Mouse (Mus musculus): ENCODE measurements around the gene Got1.

The Got1 gene

DNA sequence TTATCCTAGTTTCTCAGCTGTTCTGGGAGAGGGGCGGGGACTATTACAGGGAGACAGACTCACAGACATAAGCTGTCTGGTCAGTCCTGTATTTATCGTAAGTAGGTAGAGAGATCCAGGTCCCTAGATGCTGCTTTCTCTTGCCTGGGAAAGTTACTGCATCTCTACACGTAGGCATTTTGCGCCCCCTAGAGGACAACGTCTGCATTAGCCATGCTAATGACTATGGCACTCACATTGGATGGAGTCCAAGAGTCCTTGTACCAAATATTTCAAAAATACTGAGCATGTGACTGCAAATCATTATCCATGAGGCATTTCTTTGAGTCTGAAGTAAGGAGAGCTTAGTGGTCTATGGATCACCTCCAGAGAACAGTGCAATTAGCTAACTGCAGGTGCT, 45.5 kb downstream of the Got1 start:
- peak; percentile 74 for DNase-seq

- DNase-seq: no peak
These were observed 47.0 kb downstream of the Got1 start for GRCm38 (mm10) chr19:43477436-43477835.

DNA sequence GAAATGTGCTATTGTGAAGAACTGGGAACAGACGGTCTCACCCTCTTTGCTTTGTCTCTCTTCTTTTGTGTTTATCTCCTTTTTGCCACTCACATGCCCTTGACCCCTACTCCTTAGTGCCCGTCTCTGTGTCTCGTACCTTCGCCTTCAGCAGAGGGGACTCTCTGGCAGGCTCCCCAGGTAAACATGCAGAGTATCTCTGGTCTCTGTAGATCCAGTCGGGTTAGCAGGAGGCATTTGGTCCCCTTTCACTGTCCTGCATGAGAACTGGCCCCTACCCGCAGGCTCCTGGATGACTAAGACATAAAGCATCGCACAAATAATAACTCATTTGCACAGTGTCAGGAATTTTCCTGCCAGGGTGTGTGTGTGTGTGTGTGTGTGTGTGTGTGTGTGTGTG, 48.3 kb downstream of the Got1 start:
- DNase-seq: no peak

DNA sequence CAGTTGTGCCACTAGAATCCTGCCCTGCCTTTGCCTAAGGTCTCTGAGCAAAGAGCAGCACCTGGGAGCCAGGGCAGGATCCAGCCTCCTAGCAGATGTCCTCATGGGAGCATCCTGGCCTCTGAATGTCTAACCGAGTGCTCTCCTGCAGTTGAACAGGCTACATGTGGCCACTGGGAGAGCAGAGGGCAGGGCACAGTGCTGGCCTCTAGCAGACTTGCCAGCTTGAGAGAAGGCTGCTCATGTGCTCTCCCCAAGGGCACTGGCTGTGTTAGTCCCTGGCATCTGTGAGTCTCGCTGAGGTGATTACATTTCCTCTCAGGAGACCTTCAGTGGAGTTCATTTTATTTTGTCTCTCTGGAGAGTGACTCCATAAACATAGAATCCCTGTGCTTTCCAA, 48.8 kb downstream of the Got1 start:
- no peak for DNase-seq

- DNase-seq: no peak
These were observed 51.6 kb downstream of the Got1 start for GRCm38 (mm10) chr19:43472781-43473180.

DNA sequence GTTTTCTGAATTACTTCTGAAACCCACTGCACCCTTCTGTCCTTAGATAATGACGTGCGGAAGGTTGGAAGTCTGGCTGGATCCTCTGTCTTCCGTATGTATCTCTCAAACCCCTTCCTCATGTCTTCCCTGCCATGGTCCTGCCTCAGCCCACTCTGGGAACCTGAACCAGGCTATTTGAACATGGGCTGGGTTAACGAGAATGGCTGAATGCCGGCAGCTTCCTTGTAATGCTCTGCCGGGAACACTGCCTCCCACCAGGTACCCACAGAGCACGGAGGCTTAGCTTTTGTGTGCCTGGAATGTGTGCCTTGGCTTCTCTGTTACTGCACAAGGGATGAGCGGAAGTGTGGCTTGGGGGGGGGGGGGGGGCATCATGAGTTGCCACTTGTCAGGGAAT, 52.1 kb downstream of the Got1 start:
- DNase-seq: no peak

- no peak for DNase-seq
These were observed 55.1 kb downstream of the Got1 start for GRCm38 (mm10) chr19:43469333-43469732.

GRCm38 (mm10) chr19:43467927-43468685, 56.3 kb downstream of the Got1 start:
- DNase-seq: peak; percentile 62

GRCm38 (mm10) chr19:43465601-43466255, 58.7 kb downstream of the Got1 start:
- DNase-seq: no peak

- no peak for DNase-seq
These were observed 59.3 kb downstream of the Got1 start for GRCm38 (mm10) chr19:43465076-43465475.

DNA sequence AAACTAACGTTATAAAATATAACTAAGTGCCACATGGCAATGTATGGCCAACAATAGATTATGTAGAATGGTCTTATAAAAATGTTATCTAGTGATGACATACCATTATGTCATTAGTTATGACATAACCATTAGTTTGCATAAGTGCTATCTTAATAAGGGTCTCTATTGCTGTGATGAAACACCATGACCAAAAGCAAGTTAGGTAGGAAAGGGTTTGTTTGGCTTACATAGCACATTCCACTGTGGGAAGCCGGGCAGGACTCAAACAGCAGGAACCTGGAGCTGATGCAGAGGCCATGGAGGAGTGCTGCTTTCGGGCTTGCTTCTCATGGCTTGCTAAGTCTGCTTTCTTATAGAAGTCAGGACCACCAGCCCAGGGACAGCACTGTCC, 60.1 kb downstream of the Got1 start:
- no peak for DNase-seq

DNA sequence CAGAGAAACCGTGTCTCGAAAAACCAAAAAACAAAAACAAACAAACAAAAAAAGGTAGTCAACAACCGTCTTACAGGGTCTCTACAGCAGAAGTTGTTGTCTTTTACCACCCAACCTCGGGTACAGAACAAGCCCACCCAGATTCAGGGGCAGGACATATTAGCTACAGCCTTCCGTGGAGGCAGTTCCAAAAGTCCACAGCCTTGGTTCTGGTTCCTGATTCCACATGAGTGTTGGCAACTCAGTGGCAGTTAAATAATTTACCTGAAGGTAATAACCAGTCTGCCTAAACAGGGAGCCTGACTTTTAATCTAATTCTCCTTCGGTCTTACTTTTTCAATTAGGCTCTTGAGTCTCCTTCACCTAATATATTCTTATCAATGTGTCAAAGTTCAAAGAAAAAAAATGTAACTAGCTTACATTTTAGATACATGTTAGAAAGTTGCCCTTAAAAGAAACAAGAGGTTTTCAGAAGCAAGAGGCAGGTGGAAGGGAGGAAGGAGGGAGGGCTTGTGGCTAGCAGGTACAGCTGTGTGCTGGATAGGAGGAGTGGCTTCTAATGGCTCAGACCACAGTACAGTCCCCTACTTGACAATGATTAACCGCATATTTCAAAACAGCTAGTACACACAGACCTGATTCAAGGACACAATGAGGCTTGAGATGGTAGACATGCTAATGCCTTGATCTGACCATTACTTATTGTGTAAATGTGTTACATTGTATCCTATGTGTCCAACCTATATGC, 60.7 kb downstream of the Got1 start:
- DNase-seq: no peak

DNA sequence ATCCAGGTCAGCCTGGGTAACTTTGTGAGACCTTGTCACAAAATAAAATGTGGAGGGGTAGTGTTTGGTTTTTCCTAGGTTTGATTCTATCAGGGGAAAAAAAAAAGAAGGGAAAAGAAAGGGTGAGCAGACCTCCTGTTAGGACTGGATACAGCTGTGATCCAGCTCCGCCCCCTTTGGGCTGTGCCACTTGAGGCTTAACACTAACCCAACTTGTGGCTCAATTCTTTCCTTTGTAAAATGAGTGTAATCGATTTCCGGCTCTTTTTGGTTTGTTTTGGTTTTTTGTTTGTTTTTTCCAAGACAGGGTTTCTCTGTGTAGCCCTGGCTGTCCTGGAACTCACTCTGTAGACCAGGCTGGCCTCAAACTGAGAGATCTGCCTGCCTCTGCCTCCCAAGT, 62.3 kb downstream of the Got1 start:
- no peak for DNase-seq

DNA sequence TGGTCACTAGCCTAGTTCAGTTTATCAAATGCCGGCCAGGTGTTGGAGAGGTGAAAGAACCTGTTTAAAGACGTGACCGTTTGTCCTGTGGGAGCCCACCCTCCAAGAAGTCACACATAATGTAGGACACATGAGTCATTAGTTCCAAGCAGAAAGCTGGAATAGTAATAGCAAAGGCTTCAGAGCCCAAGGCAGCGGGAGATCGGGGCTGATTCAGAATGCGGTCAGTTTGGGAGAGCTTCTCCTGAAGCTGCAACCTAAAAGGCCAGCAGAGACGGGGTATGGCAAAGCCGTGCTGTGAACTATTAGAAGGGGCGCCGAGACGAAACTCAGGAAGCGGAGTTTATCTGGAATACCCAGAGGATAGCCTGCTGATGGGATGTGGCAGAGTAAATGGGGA, 63.9 kb downstream of the Got1 start:
- no peak for DNase-seq

GRCm38 (mm10) chr19:43459948-43460347, 64.5 kb downstream of the Got1 start:
- no peak for DNase-seq

GRCm38 (mm10) chr19:43453025-43453424, 71.4 kb downstream of the Got1 start:
- DNase-seq: no peak

DNA sequence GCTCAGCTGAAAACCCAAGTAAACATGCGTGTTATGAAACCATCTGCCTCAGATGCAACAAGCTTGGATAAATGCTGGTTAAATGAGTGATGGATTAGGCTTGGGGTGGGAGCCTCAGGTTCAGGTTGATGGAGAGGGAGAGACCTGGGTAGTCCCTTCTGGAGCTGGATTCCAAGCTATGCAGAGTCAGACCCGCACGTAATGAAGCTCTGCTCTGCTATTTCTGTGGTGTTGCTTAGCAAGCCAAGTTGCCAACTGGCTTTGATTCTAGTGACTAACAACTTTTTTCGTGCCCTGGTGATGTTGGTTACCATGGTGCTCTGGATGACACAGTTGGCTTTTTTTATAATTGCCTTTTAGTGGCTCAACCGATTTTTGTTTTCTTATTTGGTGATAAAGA, 72.2 kb downstream of the Got1 start:
- peak; percentile 74 for DNase-seq

DNA sequence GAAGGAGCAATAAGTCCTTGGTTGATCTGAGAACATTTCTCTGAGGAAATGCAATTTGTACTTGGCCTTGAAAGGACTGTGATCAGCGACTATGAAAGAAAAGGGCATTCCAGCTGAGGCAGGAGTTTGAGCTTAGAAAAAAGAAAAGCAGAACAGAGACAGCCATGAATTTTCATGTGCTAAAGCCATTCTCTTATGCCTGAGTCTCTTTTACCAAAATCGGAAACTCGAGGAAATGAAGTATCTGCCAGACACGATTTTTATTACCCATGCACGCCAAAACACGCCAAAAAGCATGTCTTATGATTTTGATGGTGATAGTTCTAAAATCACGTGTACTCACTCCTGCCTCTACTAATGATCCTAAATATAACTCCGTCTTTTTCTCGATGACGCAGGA, 72.8 kb downstream of the Got1 start:
- DNase-seq: no peak

Data from right cerebral cortex, adult 18-20 months (tissue).